In genomic region chr11:118445843-118446242, GRCm38 (mm10) we compare ENCODE assay signal across 8 mouse cellular contexts. TPM values are rescaled to one million over a fixed set of nuclear protein-coding genes. Genes with fewer than 3 reads are reported as not detected.
DNase-seq lines count a peak whose midpoint lies in the region; ATAC-seq and TF ChIP-seq lines count a peak whose summit lies in the region.

No protein-coding gene starts in this region.

- DNase-seq in ZHBTc4 (ENCODE audit: low read depth, low spot score) = peak; percentile 76
- DNase-seq in heart, adult 2 months = peak; percentile 61 to 81
- peak; percentile 55 to 76 for DNase-seq in kidney, postnatal 36 days
- DNase-seq in lung, embryonic 14.5 days = peak; percentile 93
- DNase-seq in thymus, postnatal 4 days = peak; percentile 84

- H3K27ac ChIP-seq in cortical plate, adult 2 months (ENCODE audit: insufficient read depth, low read length) = no peak overlapping the region
- no peak overlapping the region for H3K27ac ChIP-seq in heart, adult 2 months
- no peak overlapping the region for H3K27ac ChIP-seq in lung, embryonic 14.5 days (ENCODE audit: low read depth)
- H3K27ac ChIP-seq in neural tube, embryonic 15.5 days (replicated peaks) = no peak overlapping the region

- no peaks in the 10 kb centered on the region for H3K9me3 ChIP-seq in E14TG2a.4 (ENCODE audit: low read length)
- H3K9me3 ChIP-seq in lung, embryonic 14.5 days (ENCODE audit: low read depth, low read length) = no peaks in the 10 kb centered on the region
- no peaks in the 10 kb centered on the region for H3K9me3 ChIP-seq in neural tube, embryonic 15.5 days (replicated peaks)

- peak; percentile 93 for TF ChIP-seq CTCF in E14TG2a.4 (conservative IDR thresholded peaks at IDR 0.05; ENCODE audit: low read length)
- peak; percentile 98 for TF ChIP-seq CTCF in cortical plate, adult 2 months (IDR thresholded peaks at IDR 0.05; ENCODE audit: extremely low read depth, insufficient read depth, low read length)
- peak; percentile 95 for TF ChIP-seq CTCF in heart, adult 2 months (IDR thresholded peaks at IDR 0.05)
- peak; percentile 98 for TF ChIP-seq CTCF in lung, embryonic 14.5 days (IDR thresholded peaks at IDR 0.05; ENCODE audit: low read depth)

- H3K36me3 ChIP-seq in E14TG2a.4 (ENCODE audit: insufficient read depth, low read length) = no peaks in the 10 kb centered on the region
- H3K36me3 ChIP-seq in heart, adult 2 months (ENCODE audit: control insufficient read depth, insufficient read depth, low read length) = no peaks in the 10 kb centered on the region
- 0 out of 2 replicates have a peak, but pooled peaks cover 5% of the 10 kb centered on the region for H3K36me3 ChIP-seq in lung, embryonic 14.5 days (ENCODE audit: insufficient read depth)
- H3K36me3 ChIP-seq in neural tube, embryonic 15.5 days = no peaks in the 10 kb centered on the region

- H3K9ac ChIP-seq in heart, adult 2 months (ENCODE audit: low read depth, low read length) = no peak overlapping the region
- H3K9ac ChIP-seq in lung, embryonic 14.5 days = no peak overlapping the region
- H3K9ac ChIP-seq in neural tube, embryonic 15.5 days (replicated peaks) = no peak overlapping the region

- H3K27me3 ChIP-seq in E14TG2a.4 (ENCODE audit: insufficient read depth, low read length) = peaks cover 15% of the 10 kb centered on the region
- H3K27me3 ChIP-seq in heart, adult 2 months (ENCODE audit: control insufficient read depth, insufficient read depth, low read length) = no peaks in the 10 kb centered on the region
- no peaks in the 10 kb centered on the region; the same call in 1 of the 2 replicates for H3K27me3 ChIP-seq in lung, embryonic 14.5 days (ENCODE audit: insufficient read depth, low read length)
- H3K27me3 ChIP-seq in neural tube, embryonic 15.5 days (replicated peaks) = peaks cover 4% of the 10 kb centered on the region; the same call in 1 of the 2 replicates

- ATAC-seq in lung, embryonic 14.5 days (ENCODE audit: insufficient read depth) = peak; percentile 74; the same call in 1 of the 2 replicates
- peak; percentile 53 for ATAC-seq in neural tube, embryonic 15.5 days (ENCODE audit: low FRiP score)

- intact Hi-C loops in heart, adult 2 months (cut with DNase I) = loop anchor here (1.0 kb wide), 2 partner anchors 45 to 293 kb away; no protein-coding TSS in a partner anchor

- 13% methylated on average over 3 of the region's 3 CpGs for WGBS in heart, adult 2 months
- WGBS in lung, embryonic 14.5 days = 12% methylated on average over 3 of the region's 3 CpGs
- WGBS in neural tube, embryonic 15.5 days = 8% methylated on average over 3 of the region's 3 CpGs

- H3K4me2 ChIP-seq in lung, embryonic 14.5 days = no peak overlapping the region
- no peak overlapping the region for H3K4me2 ChIP-seq in neural tube, embryonic 15.5 days

- no peak for TF ChIP-seq POLR2A in cortical plate, adult 2 months (IDR thresholded peaks at IDR 0.05; ENCODE audit: extremely low read depth, insufficient read depth, low read length)
- TF ChIP-seq POLR2A in heart, adult 2 months (IDR thresholded peaks at IDR 0.05; ENCODE audit: insufficient read depth, low read depth, low read length) = no peak

- H3K4me1 ChIP-seq in E14TG2a.4 (replicated peaks; ENCODE audit: low read depth, low read length) = no peaks in the 10 kb centered on the region; the same call in 1 of the 2 replicates
- H3K4me1 ChIP-seq in cortical plate, adult 2 months (ENCODE audit: control insufficient read depth, insufficient read depth, low read length) = no peaks in the 10 kb centered on the region
- H3K4me1 ChIP-seq in heart, adult 2 months (ENCODE audit: control insufficient read depth, insufficient read depth, low read length) = peaks cover 13% of the 10 kb centered on the region
- H3K4me1 ChIP-seq in lung, embryonic 14.5 days (ENCODE audit: insufficient read depth) = no peaks in the 10 kb centered on the region
- peaks cover 13% of the 10 kb centered on the region; the same call in 1 of the 2 replicates for H3K4me1 ChIP-seq in neural tube, embryonic 15.5 days

- no peak overlapping the region for H3K4me3 ChIP-seq in E14TG2a.4 (replicated peaks; ENCODE audit: low read length)
- H3K4me3 ChIP-seq in cortical plate, adult 2 months (ENCODE audit: insufficient read depth, low read length) = no peak overlapping the region
- H3K4me3 ChIP-seq in heart, adult 2 months = no peak overlapping the region
- H3K4me3 ChIP-seq in lung, embryonic 14.5 days (ENCODE audit: low read depth, low read length) = no peak overlapping the region
- H3K4me3 ChIP-seq in neural tube, embryonic 15.5 days (replicated peaks) = no peak overlapping the region

- peak; percentile 98 for TF ChIP-seq EP300 in heart, adult 2 months (IDR thresholded peaks at IDR 0.05; ENCODE audit: insufficient read depth, low read depth, low read length)

- H3K79me2 ChIP-seq in heart, adult 2 months (replicated peaks; ENCODE audit: control insufficient read depth, insufficient read depth, low read length) = no peaks in the 10 kb centered on the region

RNA-seq across cellular contexts. Expression of gene C1qtnf1, which starts 17.8 kb away (rescaled TPM):
- polyA plus RNA-seq in cortical plate, adult 2 months (2012; rRNA removed) = 3.0 and 3.4 TPM in 2 replicates
- total RNA-seq in heart, adult 2 months (2021) = 10 to 100 TPM; 15.2 to 16.0 TPM
- polyA plus RNA-seq in heart, adult 2 months (2012; rRNA removed) = 15.3 and 20.1 TPM in 2 replicates
- polyA plus RNA-seq in lung, embryonic 14.5 days (2014; fragmentation: Nextera tagmentation; extraction: Ambion mirVana) = 6.6 and 7.7 TPM in 2 replicates
- 4.8 and 6.7 TPM in 2 replicates for polyA plus RNA-seq in neural tube, embryonic 15.5 days (2015; fragmentation: Nextera tagmentation; extraction: Ambion mirVana)

RNA-seq across cellular contexts. Expression of gene Cant1, which starts 27.0 kb away (rescaled TPM):
- polyA plus RNA-seq in cortical plate, adult 2 months (2012; rRNA removed) = 36.9 and 39.0 TPM in 2 replicates
- 10 to 100 TPM; 17.7 to 18.2 TPM for total RNA-seq in heart, adult 2 months (2021)
- polyA plus RNA-seq in heart, adult 2 months (2012; rRNA removed) = 21.6 and 23.4 TPM in 2 replicates
- 27.7 and 31.4 TPM in 2 replicates for polyA plus RNA-seq in lung, embryonic 14.5 days (2014; fragmentation: Nextera tagmentation; extraction: Ambion mirVana)
- polyA plus RNA-seq in neural tube, embryonic 15.5 days (2015; fragmentation: Nextera tagmentation; extraction: Ambion mirVana) = 28.9 and 29.4 TPM in 2 replicates

RNA-seq across cellular contexts. Expression of gene Engase, which starts 30.8 kb away (rescaled TPM):
- 10.3 and 12.0 TPM in 2 replicates for polyA plus RNA-seq in cortical plate, adult 2 months (2012; rRNA removed)
- 1 to 10 TPM; 4.4 to 5.4 TPM for total RNA-seq in heart, adult 2 months (2021)
- polyA plus RNA-seq in heart, adult 2 months (2012; rRNA removed) = 5.2 and 7.3 TPM in 2 replicates
- polyA plus RNA-seq in lung, embryonic 14.5 days (2014; fragmentation: Nextera tagmentation; extraction: Ambion mirVana) = 7.0 and 10.5 TPM in 2 replicates
- 7.1 and 8.7 TPM in 2 replicates for polyA plus RNA-seq in neural tube, embryonic 15.5 days (2015; fragmentation: Nextera tagmentation; extraction: Ambion mirVana)

RNA-seq across cellular contexts. Expression of gene Lgals3bp, which starts 44.0 kb away (rescaled TPM):
- 29.1 and 37.5 TPM in 2 replicates for polyA plus RNA-seq in cortical plate, adult 2 months (2012; rRNA removed)
- total RNA-seq in heart, adult 2 months (2021) = 10 to 100 TPM; 20.2 to 28.6 TPM
- polyA plus RNA-seq in heart, adult 2 months (2012; rRNA removed) = 112 and 121 TPM in 2 replicates
- 2.9 and 3.8 TPM in 2 replicates for polyA plus RNA-seq in lung, embryonic 14.5 days (2014; fragmentation: Nextera tagmentation; extraction: Ambion mirVana)
- polyA plus RNA-seq in neural tube, embryonic 15.5 days (2015; fragmentation: Nextera tagmentation; extraction: Ambion mirVana) = 3.6 and 20.7 TPM in 2 replicates
